Mouse (Mus musculus) hindbrain, embryonic 15.5 days (tissue): ENCODE measurements around the gene Slc12a3. TPM values are rescaled to one million over a fixed set of nuclear protein-coding genes. Genes with fewer than 3 reads are reported as not detected.
A peak's percentile ranks its signal among the peaks of the same experiment; 100 is the strongest.

ENCODE experiments used
- ATAC-seq: fragments of 200-750 bp; cut with Nextera tagmentation; 2 replicates; pipeline ENCODE4 v1.8.0; 2017; ENCODE audit warnings: low read depth, moderate number of reproducible peaks, moderate TSS enrichment; ENCODE audit not compliant: low FRiP score
- H3K27ac ChIP-seq: fragments of 300-500 bp; sonication (generic); replicated peaks from 2 replicates; pipeline ENCODE4 v1.5.1; 2015; ENCODE audit warnings: mild to moderate bottlenecking, inconsistent platforms
- H3K27me3 ChIP-seq: fragments of 300-500 bp; sonication (generic); 2 replicates; pipeline ENCODE4 v1.6.1; 2015; ENCODE audit warnings: control low read depth, inconsistent platforms
- H3K36me3 ChIP-seq: fragments of 300-500 bp; sonication (generic); 2 replicates; pipeline ENCODE4 v1.6.1; 2015; ENCODE audit warnings: control low read depth, inconsistent platforms
- H3K4me1 ChIP-seq: fragments of 300-500 bp; sonication (generic); replicated peaks from 2 replicates; pipeline ENCODE4 v1.6.1; 2015; ENCODE audit warnings: control low read depth, inconsistent platforms
- H3K4me2 ChIP-seq: fragments of 300-500 bp; sonication (generic); 2 replicates; pipeline ENCODE4 v1.6.1; 2015; ENCODE audit warnings: moderate library complexity, mild to moderate bottlenecking, inconsistent platforms
- H3K4me3 ChIP-seq: fragments of 300-500 bp; sonication (generic); 2 replicates; pipeline ENCODE4 v1.5.1; 2015; ENCODE audit warnings: mild to moderate bottlenecking, inconsistent platforms
- H3K9ac ChIP-seq: fragments of 300-500 bp; sonication (generic); 2 replicates; pipeline ENCODE4 v1.6.1; 2015; ENCODE audit warnings: inconsistent platforms
- H3K9me3 ChIP-seq: fragments of 300-500 bp; sonication (generic); 2 replicates; pipeline ENCODE4 v1.6.1; 2016; ENCODE audit warnings: control low read depth, inconsistent platforms
- WGBS: fragments of 180-500 bp; shearing (Covaris S2); methylation state at CpG from one replicate; pipeline ENCODE4 v1.1.7; 2015; 5-methylcytosine and 5-hydroxymethylcytosine counted together
- polyA plus RNA-seq: library from polyadenylated mRNA; unstranded; fragments of >200 nt; fragmentation: Nextera tagmentation; extraction: Ambion mirVana; gene quantifications from 2 replicates; pipeline ENCODE4 v1.2.1, GENCODE M21; 2015

Slc12a3 gene
- polyA plus RNA-seq, 1 experiment from 2014 or later = 0.14 TPM

DNA sequence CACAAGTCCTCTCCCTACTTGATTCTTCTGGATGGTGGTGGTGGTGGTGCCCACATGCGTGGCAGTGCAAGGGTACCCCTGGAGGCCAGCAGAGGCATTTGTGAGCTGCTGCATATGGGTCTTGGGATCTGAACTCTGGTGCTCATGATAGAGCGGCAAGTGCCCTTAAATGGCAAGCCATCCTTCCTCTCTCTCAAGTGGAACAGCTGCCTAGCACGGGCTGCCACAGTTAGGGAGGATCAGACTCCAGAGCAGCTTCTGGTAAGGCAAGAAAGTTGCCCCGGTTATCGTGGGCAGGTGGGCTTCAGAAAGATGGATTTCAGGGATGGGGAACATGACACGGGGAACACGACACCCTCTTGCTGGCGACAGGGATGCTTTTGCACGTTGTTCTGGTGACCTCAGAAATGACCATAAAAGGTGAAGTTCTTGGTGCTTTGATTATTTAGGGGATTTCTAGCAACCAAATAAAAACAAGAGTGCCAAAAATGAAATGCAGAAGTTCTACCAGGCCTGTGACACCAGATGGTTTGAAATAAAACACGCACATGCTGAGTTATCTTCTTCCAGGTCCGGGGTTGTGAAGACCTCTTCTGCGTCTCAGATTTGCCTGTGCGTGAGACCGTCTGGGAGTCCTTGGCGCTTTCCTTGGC is 49.9 kb downstream of the Slc12a3 start:
- no peak overlapping the region for H3K9ac ChIP-seq
- WGBS = 90% methylated on average over 15 of the region's 15 CpGs
- H3K4me1 ChIP-seq = no peaks in the 10 kb centered on the region
- H3K36me3 ChIP-seq = no peaks in the 10 kb centered on the region
- H3K4me3 ChIP-seq = no peak overlapping the region
- no peak overlapping the region for H3K27ac ChIP-seq
- H3K27me3 ChIP-seq = no peaks in the 10 kb centered on the region
- no peak for ATAC-seq
- H3K4me2 ChIP-seq = no peak overlapping the region
- no peaks in the 10 kb centered on the region for H3K9me3 ChIP-seq

DNA sequence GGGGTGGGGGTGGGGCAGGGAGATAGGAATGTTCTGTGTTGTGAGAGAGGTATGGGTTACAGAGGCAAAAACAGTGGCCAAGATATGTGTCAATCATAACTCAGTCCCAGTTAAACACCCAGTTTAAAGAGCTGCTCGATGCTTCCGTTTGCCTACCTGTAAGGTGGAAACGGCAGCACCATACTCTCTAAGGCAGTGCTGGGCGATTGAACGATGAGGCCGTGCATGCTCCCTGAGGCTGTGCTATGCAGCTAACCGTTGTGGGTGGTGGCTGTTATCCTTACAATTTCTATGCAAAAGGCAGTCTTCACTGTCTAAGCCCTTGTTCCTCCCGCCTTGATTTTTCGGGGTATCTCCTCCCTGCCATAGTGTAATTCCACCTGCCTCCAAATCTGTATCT is 50.7 kb downstream of the Slc12a3 start:
- Histone ChIP-seq H3K4me1 (no peaks in the 10 kb centered on the region), H3K9me3 (no peaks in the 10 kb centered on the region), H3K36me3 (no peaks in the 10 kb centered on the region), H3K27me3 (no peaks in the 10 kb centered on the region), H3K27ac (no peak overlapping the region), H3K4me2 (no peak overlapping the region), H3K4me3 (no peak overlapping the region), H3K9ac (no peak overlapping the region)
- 95% methylated on average over 9 of the region's 9 CpGs for WGBS
- ATAC-seq = no peak

DNA sequence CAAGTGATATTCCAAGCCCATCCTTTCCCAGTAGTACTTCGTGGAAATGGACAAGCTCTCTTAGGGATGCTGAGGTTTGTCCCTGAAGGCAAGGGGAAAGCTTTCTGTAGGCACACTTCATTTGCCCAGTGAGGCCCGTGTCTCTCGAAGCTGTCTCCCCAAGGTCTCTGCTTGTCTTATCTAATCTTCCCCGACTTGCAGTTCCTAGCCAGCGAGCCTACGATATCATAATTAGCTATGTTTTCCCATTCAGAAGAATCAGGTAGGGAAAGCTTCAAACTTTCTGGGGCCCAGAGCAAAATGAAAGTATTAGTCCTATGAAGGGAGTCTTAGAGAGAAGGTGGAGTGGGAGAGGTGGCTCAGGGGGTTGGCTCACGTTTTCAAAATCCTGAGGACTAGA is 55.2 kb downstream of the Slc12a3 start:
- no peak for ATAC-seq
- no peaks in the 10 kb centered on the region for H3K27me3 ChIP-seq
- WGBS = 92% methylated on average over 7 of the region's 7 CpGs
- H3K27ac ChIP-seq = no peak overlapping the region
- no peak overlapping the region for H3K9ac ChIP-seq
- peaks cover 22% of the 10 kb centered on the region for H3K4me1 ChIP-seq
- H3K9me3 ChIP-seq = no peaks in the 10 kb centered on the region
- H3K4me3 ChIP-seq = no peak overlapping the region
- no peaks in the 10 kb centered on the region for H3K36me3 ChIP-seq
- no peak overlapping the region for H3K4me2 ChIP-seq

DNA sequence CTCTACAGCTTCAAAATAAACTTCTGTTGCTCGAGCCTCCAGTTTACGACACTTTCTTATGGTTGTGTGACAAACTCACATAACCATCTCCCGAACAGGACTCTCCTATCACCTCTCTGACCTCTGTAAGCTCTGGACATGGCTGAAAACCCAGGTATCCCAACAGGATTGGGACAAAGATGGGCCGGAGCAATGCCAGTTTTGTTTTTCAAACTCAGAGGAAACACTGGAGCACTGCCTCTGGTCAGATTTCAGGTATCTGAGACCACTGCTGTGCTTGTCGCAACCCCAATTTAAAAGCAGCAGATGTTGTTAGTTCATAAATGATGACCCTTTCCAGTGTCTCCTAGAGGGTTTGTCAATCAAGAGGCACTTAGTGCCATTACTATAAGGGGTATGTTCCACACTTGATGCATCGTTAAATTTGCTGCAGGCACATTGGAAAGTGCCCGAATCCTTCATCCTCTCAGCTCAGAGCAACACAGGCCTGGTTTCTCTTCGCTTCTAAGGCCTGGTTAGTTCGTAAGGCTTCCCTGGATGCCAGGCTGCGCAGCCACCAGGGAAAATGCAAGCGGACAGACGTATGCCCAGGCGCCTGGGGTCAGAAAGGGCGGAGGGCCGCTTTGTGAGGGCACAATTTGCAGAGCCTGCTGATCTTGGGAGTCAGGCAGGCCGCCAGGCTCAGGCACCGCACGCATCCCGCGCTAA is 56.7 kb downstream of the Slc12a3 start:
- no peaks in the 10 kb centered on the region for H3K27me3 ChIP-seq
- 23% methylated on average over 20 of the region's 20 CpGs for WGBS
- peak overlapping the region; percentile 74 for H3K4me3 ChIP-seq

DNA sequence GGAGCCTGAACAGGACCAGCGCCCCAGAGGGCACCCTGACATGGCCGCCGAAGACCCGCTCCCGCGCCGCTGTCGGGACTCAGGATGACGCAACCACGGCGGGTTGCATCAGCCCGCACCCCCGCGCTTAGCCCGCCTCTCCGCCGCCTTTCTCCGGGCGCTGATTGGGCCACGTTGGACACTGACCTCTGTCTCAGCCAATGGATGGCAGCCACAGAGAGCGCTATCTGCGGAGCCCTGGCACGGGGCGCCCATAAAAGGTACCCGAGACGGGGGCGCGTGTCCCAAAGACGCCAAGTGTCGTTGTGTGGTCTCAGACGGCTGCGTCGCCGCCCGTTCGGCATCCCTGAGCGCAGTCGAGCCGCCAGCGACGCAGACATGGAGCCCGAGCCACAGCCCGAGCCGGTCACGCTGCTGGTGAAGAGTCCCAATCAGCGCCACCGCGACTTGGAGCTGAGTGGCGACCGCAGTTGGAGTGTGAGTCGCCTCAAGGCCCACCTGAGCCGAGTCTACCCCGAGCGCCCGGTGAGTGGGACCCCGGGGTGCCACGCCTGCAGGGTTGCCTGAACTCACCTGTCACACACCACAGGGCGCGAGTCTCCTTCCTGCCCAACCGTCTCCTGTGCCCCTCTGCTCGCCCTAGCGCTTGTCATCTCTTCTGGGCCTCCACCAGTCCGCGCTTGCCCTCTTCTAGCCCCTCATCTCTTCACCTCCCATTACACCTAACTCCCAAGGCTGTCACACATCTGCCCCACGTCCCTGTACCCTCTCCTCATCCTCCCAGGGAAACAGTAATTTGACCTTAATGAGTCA is 57.4 kb downstream of the Slc12a3 start, which contains the start of gene Herpud1:
Gene Herpud1, plus strand, starts transcription at position 225 of the 813 bp plus-strand sequence.
- Histone ChIP-seq H3K4me2 (peak within 1 kb of the TSS; percentile 80), H3K9me3 (no peaks in the 10 kb centered on the region), H3K4me1 (peaks cover 22% of the 10 kb centered on the region), H3K9ac (peak within 1 kb of the TSS; percentile 81), H3K27me3 (no peaks in the 10 kb centered on the region), H3K27ac (peak within 1 kb of the TSS; percentile 94), H3K36me3 (peaks cover 22% of the 10 kb centered on the region), H3K4me3 (peak within 1 kb of the TSS; percentile 74)
- under 1% methylated on average over 64 of the region's 65 CpGs for WGBS
- peak; percentile 100 for ATAC-seq

More for the DNA sequence above, 56.7 kb downstream of the Slc12a3 start:
- Histone ChIP-seq H3K4me1 (peaks cover 22% of the 10 kb centered on the region), H3K9ac (peak overlapping the region; percentile 81), H3K27ac (peak overlapping the region; percentile 94), H3K4me2 (peak overlapping the region; percentile 80), H3K9me3 (no peaks in the 10 kb centered on the region), H3K36me3 (peaks cover 14% of the 10 kb centered on the region)
- peak; percentile 44; the same call in 1 of the 2 replicates for ATAC-seq

DNA sequence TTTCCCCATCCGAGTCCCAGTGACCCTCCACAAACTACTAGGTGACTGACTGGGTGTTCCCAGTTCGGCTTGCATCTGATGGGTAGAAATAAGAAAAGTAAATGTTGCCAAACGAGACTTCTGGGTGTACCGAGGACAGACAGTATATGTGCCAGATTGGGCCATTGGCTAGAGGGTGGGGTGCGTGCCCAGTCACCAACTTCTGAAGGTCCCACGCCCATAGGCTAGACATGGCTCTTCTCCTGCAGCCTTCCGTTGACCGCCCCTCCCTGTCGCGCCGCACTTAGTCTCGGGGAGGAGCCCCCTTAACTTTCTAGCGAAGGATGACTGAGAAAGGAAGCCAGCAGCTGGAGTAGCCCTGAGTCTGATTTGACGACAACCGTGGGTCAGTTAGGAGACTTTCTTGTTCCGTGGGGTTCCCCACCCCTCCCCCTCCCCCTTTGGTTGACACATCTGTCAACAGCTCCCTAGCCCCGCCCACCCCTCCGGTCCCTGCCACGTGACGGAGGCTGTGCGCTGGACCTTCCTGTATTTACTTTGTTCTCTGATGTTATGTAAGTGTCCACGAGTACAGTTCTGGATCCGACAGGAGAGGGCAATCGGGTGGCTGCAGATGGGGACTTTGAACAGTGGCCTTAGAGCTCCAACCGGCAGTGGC is 58.2 kb downstream of the Slc12a3 start:
- Histone ChIP-seq H3K27me3 (no peaks in the 10 kb centered on the region), H3K9ac (peak overlapping the region; percentile 81), H3K4me1 (peaks cover 22% of the 10 kb centered on the region), H3K4me3 (peak overlapping the region; percentile 74), H3K36me3 (peaks cover 29% of the 10 kb centered on the region), H3K9me3 (no peaks in the 10 kb centered on the region), H3K27ac (peak overlapping the region; percentile 89), H3K4me2 (peak overlapping the region; percentile 80)
- peak; percentile 16; the same call in 1 of the 2 replicates for ATAC-seq
- under 1% methylated on average over 25 of the region's 25 CpGs for WGBS

DNA sequence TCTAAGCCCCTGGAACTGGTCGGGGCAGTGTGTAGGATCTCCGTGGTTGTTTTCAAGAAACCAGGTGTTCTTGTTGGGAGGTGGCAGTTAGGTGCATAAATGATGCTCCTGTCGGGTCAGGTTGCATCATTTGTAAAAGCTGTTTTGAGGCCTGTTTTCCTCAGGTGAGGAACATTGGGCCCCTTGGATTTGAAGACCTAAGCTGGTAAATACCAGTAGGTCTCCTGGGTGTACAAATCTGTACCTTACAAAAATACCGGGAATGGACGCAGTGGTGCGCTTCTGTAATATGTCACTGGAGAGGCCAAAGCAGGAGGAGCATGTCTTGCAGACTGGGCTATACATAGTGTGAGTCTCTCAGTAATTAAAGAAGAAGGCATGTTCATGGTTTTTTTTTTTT is 58.8 kb downstream of the Slc12a3 start:
- Histone ChIP-seq H3K4me2 (peak overlapping the region; percentile 80), H3K27me3 (no peaks in the 10 kb centered on the region), H3K9ac (peak overlapping the region; percentile 81), H3K27ac (peak overlapping the region; percentile 89; the same call in 1 of the 2 replicates), H3K9me3 (no peaks in the 10 kb centered on the region), H3K4me1 (peaks cover 22% of the 10 kb centered on the region), H3K4me3 (peak overlapping the region; percentile 74), H3K36me3 (peaks cover 36% of the 10 kb centered on the region)
- WGBS = 35% methylated on average over 6 of the region's 6 CpGs
- no peak for ATAC-seq

DNA sequence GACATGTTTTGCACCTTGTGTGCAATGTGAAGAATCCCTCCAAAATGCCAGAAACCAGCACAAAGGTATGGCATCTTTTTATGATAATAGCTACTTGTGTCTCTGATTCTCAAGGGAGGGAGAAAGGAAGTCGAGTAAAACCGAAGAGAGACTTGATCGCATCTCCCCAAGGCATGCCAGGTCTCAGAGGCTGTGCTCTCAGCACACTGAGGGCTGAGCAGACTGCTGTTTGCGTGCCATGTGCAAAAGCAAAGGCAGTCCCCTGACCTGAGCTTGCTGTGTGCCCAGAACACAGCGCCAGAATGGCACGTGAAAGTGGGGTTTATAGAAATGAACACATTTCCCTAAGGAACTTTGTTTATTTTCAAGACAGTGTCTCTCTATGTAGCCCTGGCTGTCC is 60.5 kb downstream of the Slc12a3 start:
- H3K4me3 ChIP-seq = no peak overlapping the region
- no peak overlapping the region for H3K4me2 ChIP-seq
- no peak overlapping the region for H3K9ac ChIP-seq
- peaks cover 22% of the 10 kb centered on the region for H3K4me1 ChIP-seq
- H3K36me3 ChIP-seq = peaks cover 48% of the 10 kb centered on the region
- H3K27me3 ChIP-seq = no peaks in the 10 kb centered on the region
- WGBS = 89% methylated on average over 6 of the region's 6 CpGs
- no peaks in the 10 kb centered on the region for H3K9me3 ChIP-seq
- no peak for ATAC-seq
- H3K27ac ChIP-seq = no peak overlapping the region

DNA sequence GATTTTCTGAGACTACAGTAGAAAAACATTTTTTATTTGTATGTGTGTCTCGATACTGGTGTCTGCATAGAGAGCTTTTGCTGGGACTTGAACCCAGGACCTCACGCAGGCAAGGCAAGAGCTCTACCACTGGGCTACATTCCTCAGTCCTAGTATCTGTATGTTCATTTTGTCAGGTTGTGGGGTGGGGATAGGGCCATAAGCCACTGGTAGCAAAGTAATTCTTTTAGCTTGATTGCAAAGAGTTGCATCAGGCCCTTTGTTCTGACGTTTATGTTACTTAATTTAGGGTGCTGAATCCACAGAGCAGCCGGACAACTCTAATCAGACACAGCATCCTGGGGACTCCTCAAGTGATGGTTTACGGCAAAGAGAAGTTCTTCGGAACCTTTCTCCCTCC is 61.4 kb downstream of the Slc12a3 start:
- H3K9ac ChIP-seq = no peak overlapping the region
- no peak overlapping the region for H3K4me3 ChIP-seq
- no peak for ATAC-seq
- 97% methylated on average over 6 of the region's 6 CpGs for WGBS
- peaks cover 21% of the 10 kb centered on the region for H3K4me1 ChIP-seq
- H3K27ac ChIP-seq = no peak overlapping the region
- H3K4me2 ChIP-seq = no peak overlapping the region
- H3K27me3 ChIP-seq = no peaks in the 10 kb centered on the region
- no peaks in the 10 kb centered on the region for H3K9me3 ChIP-seq
- H3K36me3 ChIP-seq = peaks cover 56% of the 10 kb centered on the region

DNA sequence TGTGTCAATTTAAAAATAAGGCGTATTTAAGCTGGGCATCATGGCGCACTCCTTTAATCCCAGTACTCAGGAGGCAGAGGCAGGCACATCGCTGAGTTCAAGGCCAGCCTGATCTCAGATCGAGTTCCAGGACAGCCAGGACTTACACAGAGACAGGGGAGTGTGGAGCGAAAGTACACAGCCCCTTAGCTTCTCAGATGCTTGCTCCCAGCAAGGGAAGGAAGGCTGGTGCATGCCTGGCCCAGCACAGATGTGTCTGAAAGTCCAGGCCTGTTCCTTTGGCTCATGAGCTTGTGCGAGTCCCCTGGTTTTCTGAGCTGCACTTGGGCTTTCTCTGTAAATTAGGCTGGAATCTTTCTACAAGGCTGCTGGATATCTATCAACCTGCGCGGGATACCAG is 61.9 kb downstream of the Slc12a3 start:
- Histone ChIP-seq H3K9me3 (no peaks in the 10 kb centered on the region), H3K4me1 (peaks cover 16% of the 10 kb centered on the region), H3K27ac (no peak overlapping the region), H3K4me3 (no peak overlapping the region), H3K36me3 (peaks cover 56% of the 10 kb centered on the region), H3K9ac (no peak overlapping the region), H3K4me2 (no peak overlapping the region), H3K27me3 (no peaks in the 10 kb centered on the region)
- WGBS = 97% methylated on average over 8 of the region's 8 CpGs
- no peak for ATAC-seq

DNA sequence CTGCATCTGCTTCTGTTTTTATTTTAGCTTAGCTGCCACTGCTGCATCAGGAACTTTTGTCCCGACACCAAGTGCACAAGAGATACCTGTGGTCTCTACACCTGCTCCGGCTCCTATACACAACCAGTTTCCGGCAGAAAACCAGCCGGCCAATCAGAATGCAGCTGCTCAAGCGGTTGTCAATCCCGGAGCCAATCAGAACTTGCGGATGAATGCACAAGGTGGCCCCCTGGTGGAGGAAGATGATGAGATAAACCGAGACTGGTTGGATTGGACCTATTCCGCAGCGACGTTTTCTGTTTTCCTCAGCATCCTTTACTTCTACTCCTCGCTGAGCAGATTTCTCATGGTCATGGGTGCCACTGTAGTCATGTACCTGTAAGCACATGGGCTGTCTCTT is 63.1 kb downstream of the Slc12a3 start:
- Histone ChIP-seq H3K36me3 (peaks cover 57% of the 10 kb centered on the region), H3K27me3 (no peaks in the 10 kb centered on the region), H3K4me3 (no peak overlapping the region), H3K4me1 (peaks cover 15% of the 10 kb centered on the region), H3K9me3 (no peaks in the 10 kb centered on the region), H3K27ac (no peak overlapping the region), H3K9ac (no peak overlapping the region), H3K4me2 (no peak overlapping the region)
- ATAC-seq = no peak
- WGBS = 80% methylated on average over 12 of the region's 12 CpGs
